Mouse (Mus musculus) liver, postnatal 0 days (tissue): ENCODE measurements around the gene Vmn2r79.
"Not testable (repeated sequence)": the region's sequence is repeated elsewhere in the genome, so short reads cannot be mapped to it uniquely, and the experiment has no call there.

Experiments
- CTCF ChIP-seq: sonication (generic); IDR thresholded peaks from 2 replicates; pipeline ENCODE4 v1.5.1; 2016; ENCODE audit warnings: antibody characterized with exemption, low read depth
- EP300 ChIP-seq: IDR thresholded peaks from 2 replicates; pipeline ENCODE4 v1.6.1; 2016; ENCODE audit warnings: antibody characterized with exemption, low read depth, mild to moderate bottlenecking

- not testable (repeated sequence) for TF ChIP-seq CTCF, EP300
These were observed at the start of gene Vmn2r79 for GRCm38 (mm10) chr7:86995815-86996214.
